Mouse (Mus musculus): ENCODE data around the gene Ciita. TPM values are rescaled to one million over a fixed set of nuclear protein-coding genes. Genes with fewer than 3 reads are reported as not detected.
A peak's percentile ranks its signal among the peaks of the same experiment; 100 is the strongest.

The Ciita gene
- polyA plus RNA-seq, 1 experiment, result 0.11 TPM

- H3K4me1 ChIP-seq (ENCODE audit: control insufficient read depth, insufficient read depth, low read length), result peaks cover 10% of the 10 kb centered on the region
- TF ChIP-seq CTCF (IDR thresholded peaks at IDR 0.05; ENCODE audit: borderline replicate concordance, insufficient read depth, low read depth, low read length) (no peak), POLR2A (IDR thresholded peaks at IDR 0.05; ENCODE audit: borderline replicate concordance, insufficient read depth, low read length) (no peak)
- no peak overlapping the region for H3K4me3 ChIP-seq (replicated peaks; ENCODE audit: insufficient read depth, low read depth, low read length)
- no peak overlapping the region for H3K27ac ChIP-seq (ENCODE audit: insufficient read depth, low read length)
- no peak for DNase-seq
- H3K27me3 ChIP-seq (ENCODE audit: control insufficient read depth, insufficient read depth, low read length), result no peaks in the 10 kb centered on the region
Measured at GRCm38 (mm10) chr16:10443723-10444122, 36.1 kb upstream of the Ciita start.

DNA sequence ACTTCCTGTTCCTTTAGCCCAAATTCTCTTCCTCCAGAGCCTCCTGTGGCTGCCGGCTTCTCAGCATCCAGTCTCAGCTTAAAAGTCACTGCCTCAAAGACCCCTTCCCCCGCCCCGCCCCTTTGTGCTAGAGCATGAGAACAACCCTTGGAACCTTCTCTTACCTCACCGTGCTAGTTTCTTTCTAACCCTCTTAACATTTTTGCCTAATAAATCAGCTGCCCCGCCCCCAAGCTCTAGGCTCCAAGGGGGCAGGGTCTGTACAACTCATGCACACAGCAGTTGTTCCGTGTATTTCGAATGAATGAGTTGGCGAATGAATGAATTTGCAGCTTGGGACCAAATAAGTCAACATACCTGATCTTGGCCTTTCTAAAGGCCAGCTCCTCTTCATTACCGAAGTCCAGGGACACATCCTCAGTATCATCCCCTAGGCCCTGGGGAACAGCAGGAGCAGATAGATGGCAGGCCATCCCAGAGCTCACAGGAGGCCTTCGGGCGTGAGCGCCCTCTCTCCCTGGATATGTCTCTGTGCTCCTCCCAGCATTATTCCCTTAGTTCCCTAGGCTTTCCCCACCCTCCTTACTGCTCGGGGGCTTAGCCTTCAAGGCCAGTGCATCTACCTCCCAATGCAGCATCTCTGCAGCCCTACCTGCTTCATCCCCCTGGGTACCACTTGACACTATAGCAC, 33.1 kb upstream of the Ciita start:
- Histone ChIP-seq H3K27me3 (ENCODE audit: control insufficient read depth, insufficient read depth, low read length) (no peaks in the 10 kb centered on the region), H3K4me3 (replicated peaks; ENCODE audit: insufficient read depth, low read depth, low read length) (peak overlapping the region; percentile 80), H3K4me1 (ENCODE audit: control insufficient read depth, insufficient read depth, low read length) (peaks cover 10% of the 10 kb centered on the region), H3K27ac (ENCODE audit: insufficient read depth, low read length) (0 out of 2 replicates have a peak overlapping the region, but pooled peaks have one; percentile 38)
- TF ChIP-seq CTCF (IDR thresholded peaks at IDR 0.05; ENCODE audit: borderline replicate concordance, insufficient read depth, low read depth, low read length) (no peak), POLR2A (IDR thresholded peaks at IDR 0.05; ENCODE audit: borderline replicate concordance, insufficient read depth, low read length) (no peak)
- 18% methylated on average over 13 of the region's 13 CpGs for WGBS
- DNase-seq, result peak in 1 of 2 experiments; percentile 23

DNA sequence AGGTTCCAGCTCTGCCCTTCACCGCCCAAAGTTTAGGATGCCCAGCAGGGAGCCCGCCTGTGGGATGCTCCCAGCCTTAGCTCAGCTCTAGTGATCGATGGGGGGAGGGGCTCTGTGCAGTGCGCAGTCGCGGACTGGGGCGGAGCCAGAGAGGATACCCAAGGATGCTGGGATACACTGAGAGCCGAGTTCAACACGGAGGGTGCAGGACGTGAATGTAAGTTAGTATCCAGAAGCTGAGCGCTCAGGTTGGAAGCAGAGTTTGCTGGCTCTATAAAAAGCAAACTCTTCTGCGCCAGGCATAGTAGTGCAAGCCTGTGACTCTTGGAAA, 32.6 kb upstream of the Ciita start, which contains the start of gene Tvp23a:
TSS of gene Tvp23a (minus strand) at position 99 of the 331 bp plus-strand sequence.
- H3K27me3 ChIP-seq (ENCODE audit: control insufficient read depth, insufficient read depth, low read length), result no peaks in the 10 kb centered on the region
- peak within 1 kb of the TSS; percentile 64 for H3K27ac ChIP-seq (ENCODE audit: insufficient read depth, low read length)
- 4% methylated on average over 12 of the region's 12 CpGs for WGBS
- H3K4me3 ChIP-seq (replicated peaks; ENCODE audit: insufficient read depth, low read depth, low read length), result peak within 1 kb of the TSS; percentile 80
- peak; percentile 88 to 89 for DNase-seq
- TF ChIP-seq POLR2A (IDR thresholded peaks at IDR 0.05; ENCODE audit: borderline replicate concordance, insufficient read depth, low read length) (peak; percentile 87), CTCF (IDR thresholded peaks at IDR 0.05; ENCODE audit: borderline replicate concordance, insufficient read depth, low read depth, low read length) (no peak)
- peaks cover 10% of the 10 kb centered on the region for H3K4me1 ChIP-seq (ENCODE audit: control insufficient read depth, insufficient read depth, low read length)

GRCm38 (mm10) chr16:10447781-10448180, 32.1 kb upstream of the Ciita start:
- peak overlapping the region; percentile 64 for H3K27ac ChIP-seq (ENCODE audit: insufficient read depth, low read length)
- H3K4me1 ChIP-seq (ENCODE audit: control insufficient read depth, insufficient read depth, low read length), result peaks cover 10% of the 10 kb centered on the region
- no peak for TF ChIP-seq CTCF (IDR thresholded peaks at IDR 0.05; ENCODE audit: borderline replicate concordance, insufficient read depth, low read depth, low read length)
- TF ChIP-seq POLR2A (IDR thresholded peaks at IDR 0.05; ENCODE audit: borderline replicate concordance, insufficient read depth, low read length), result no peak
- DNase-seq, result peak; percentile 8 to 22
- WGBS, result 66% methylated on average over 2 of the region's 2 CpGs
- H3K4me3 ChIP-seq (replicated peaks; ENCODE audit: insufficient read depth, low read depth, low read length), result peak overlapping the region; percentile 80
- no peaks in the 10 kb centered on the region for H3K27me3 ChIP-seq (ENCODE audit: control insufficient read depth, insufficient read depth, low read length)

GRCm38 (mm10) chr16:10448931-10449330, 30.9 kb upstream of the Ciita start:
- H3K4me3 ChIP-seq (replicated peaks; ENCODE audit: insufficient read depth, low read depth, low read length), result no peak overlapping the region
- no peak overlapping the region for H3K27ac ChIP-seq (ENCODE audit: insufficient read depth, low read length)
- H3K27me3 ChIP-seq (ENCODE audit: control insufficient read depth, insufficient read depth, low read length), result no peaks in the 10 kb centered on the region
- no peak for DNase-seq
- TF ChIP-seq POLR2A (IDR thresholded peaks at IDR 0.05; ENCODE audit: borderline replicate concordance, insufficient read depth, low read length), result no peak
- TF ChIP-seq CTCF (IDR thresholded peaks at IDR 0.05; ENCODE audit: borderline replicate concordance, insufficient read depth, low read depth, low read length), result no peak
- H3K4me1 ChIP-seq (ENCODE audit: control insufficient read depth, insufficient read depth, low read length), result peaks cover 9% of the 10 kb centered on the region
- 87% methylated on average over 9 of the region's 9 CpGs for WGBS

DNA sequence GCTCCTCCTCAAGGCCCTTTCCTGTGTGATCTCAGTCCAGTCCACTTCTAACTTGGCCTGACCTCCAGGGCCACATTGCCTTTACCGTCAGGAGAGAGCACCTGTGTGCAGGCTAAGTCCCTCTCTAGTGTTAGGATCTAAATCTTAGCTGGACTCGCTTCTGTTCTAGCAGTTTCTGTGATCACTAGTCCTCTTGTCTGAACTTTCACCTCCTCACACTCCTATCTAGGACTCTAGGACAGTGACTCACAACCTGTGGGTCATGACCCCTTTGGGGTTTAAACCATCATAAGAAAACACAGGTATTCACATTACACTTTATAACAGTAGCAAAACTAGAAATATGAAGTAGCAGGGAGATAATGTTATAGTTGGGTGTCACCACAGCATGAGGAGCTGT, 28.0 kb upstream of the Ciita start:
- WGBS, result 91% methylated on average over 2 of the region's 2 CpGs
- Histone ChIP-seq H3K4me1 (ENCODE audit: control insufficient read depth, insufficient read depth, low read length) (peaks cover 4% of the 10 kb centered on the region), H3K27me3 (ENCODE audit: control insufficient read depth, insufficient read depth, low read length) (no peaks in the 10 kb centered on the region), H3K27ac (ENCODE audit: insufficient read depth, low read length) (no peak overlapping the region), H3K4me3 (replicated peaks; ENCODE audit: insufficient read depth, low read depth, low read length) (no peak overlapping the region)
- no peak for TF ChIP-seq POLR2A (IDR thresholded peaks at IDR 0.05; ENCODE audit: borderline replicate concordance, insufficient read depth, low read length)
- no peak for TF ChIP-seq CTCF (IDR thresholded peaks at IDR 0.05; ENCODE audit: borderline replicate concordance, insufficient read depth, low read depth, low read length)
- DNase-seq, result no peak

DNA sequence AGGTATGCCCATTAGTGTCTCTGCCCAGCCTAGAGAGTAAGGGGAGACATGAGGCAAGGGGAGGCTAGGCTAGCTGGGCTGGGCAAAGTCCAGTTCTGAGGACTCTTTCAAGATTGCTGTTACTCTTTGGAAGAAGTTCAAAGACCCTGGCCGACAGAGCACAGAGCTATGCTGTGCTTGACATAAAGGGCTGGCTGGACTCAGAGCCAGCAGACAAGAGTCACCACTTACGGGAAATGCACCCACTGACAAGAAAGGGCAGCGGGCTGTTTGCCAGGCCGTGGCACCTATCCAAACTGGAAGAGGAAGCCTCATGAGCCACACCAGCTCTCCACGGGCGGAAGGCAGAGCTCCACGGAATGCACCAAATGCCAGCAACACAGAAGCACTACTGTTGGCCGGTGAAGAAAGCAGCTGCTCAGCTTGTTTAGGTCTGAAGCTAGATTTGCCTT, 27.4 kb upstream of the Ciita start:
- 6% methylated on average over 8 of the region's 8 CpGs for WGBS
- Histone ChIP-seq H3K27ac (ENCODE audit: insufficient read depth, low read length) (no peak overlapping the region), H3K27me3 (ENCODE audit: control insufficient read depth, insufficient read depth, low read length) (no peaks in the 10 kb centered on the region), H3K4me1 (ENCODE audit: control insufficient read depth, insufficient read depth, low read length) (peaks cover 4% of the 10 kb centered on the region), H3K4me3 (replicated peaks; ENCODE audit: insufficient read depth, low read depth, low read length) (no peak overlapping the region)
- DNase-seq, result peak; percentile 47 to 57
- TF ChIP-seq POLR2A (IDR thresholded peaks at IDR 0.05; ENCODE audit: borderline replicate concordance, insufficient read depth, low read length), result no peak
- TF ChIP-seq CTCF (IDR thresholded peaks at IDR 0.05; ENCODE audit: borderline replicate concordance, insufficient read depth, low read depth, low read length), result no peak

DNA sequence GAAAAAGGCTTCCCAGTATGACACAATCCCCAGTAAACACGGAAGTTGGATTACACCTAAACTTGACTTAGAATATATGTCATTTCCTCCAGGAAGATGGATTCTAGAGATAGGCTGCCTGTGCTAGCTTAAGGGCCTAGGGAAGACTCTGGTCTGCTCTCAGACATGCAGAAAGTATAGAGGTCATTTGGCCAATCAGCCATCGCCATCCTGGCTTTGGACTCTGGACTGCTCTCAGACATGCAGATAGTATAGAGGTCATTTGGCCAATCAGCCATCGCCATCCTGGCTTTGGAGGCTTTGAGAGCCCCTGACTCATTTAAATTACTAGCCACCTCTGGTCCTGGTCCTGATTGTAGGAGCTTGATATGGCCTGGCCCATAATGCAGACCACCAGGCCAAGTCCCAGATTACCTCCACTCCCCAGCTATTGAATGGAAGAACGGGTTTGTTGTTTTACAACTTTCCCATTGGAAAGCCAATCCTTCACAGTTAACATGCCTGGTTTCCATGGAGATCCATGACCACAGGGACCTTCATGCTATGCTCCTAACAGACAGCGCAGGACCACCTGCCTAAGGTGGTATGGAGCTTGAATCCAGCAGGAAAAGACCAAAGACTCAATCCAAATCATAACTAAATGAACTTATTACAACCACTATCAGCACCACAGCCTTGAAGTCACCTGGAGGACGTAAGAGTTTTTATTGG, 25.8 kb upstream of the Ciita start:
- no peak for DNase-seq
- H3K27ac ChIP-seq (ENCODE audit: insufficient read depth, low read length), result no peak overlapping the region
- 91% methylated on average over 6 of the region's 6 CpGs for WGBS
- no peak for TF ChIP-seq POLR2A (IDR thresholded peaks at IDR 0.05; ENCODE audit: borderline replicate concordance, insufficient read depth, low read length)
- no peak for TF ChIP-seq CTCF (IDR thresholded peaks at IDR 0.05; ENCODE audit: borderline replicate concordance, insufficient read depth, low read depth, low read length)
- no peak overlapping the region for H3K4me3 ChIP-seq (replicated peaks; ENCODE audit: insufficient read depth, low read depth, low read length)
- H3K27me3 ChIP-seq (ENCODE audit: control insufficient read depth, insufficient read depth, low read length), result no peaks in the 10 kb centered on the region
- H3K4me1 ChIP-seq (ENCODE audit: control insufficient read depth, insufficient read depth, low read length), result no peaks in the 10 kb centered on the region; the same call in 1 of the 2 replicates
